Mouse (Mus musculus) heart, postnatal 0 days (tissue): ENCODE measurements around the gene Pdzd7. TPM values are rescaled to one million over a fixed set of nuclear protein-coding genes. Genes with fewer than 3 reads are reported as not detected.

Source experiments
- ATAC-seq: fragments of 200-750 bp; cut with Nextera tagmentation; 2 replicates; pipeline ENCODE4 v1.8.0; 2017; ENCODE audit warnings: low read depth, moderate number of reproducible peaks, moderate library complexity; ENCODE audit not compliant: insufficient read depth
- DNase-seq: peaks from one replicate; pipeline ENCODE4 v3.0.0-alpha.2; 2016; ENCODE audit warnings: low spot score
- H3K27ac ChIP-seq: fragments of 300-500 bp; sonication (generic); 2 replicates; pipeline ENCODE4 v1.5.1; 2014; ENCODE audit warnings: low read depth, mild to moderate bottlenecking
- H3K27me3 ChIP-seq: fragments of 300-500 bp; sonication (generic); 2 replicates; pipeline ENCODE4 v1.6.1; 2014; ENCODE audit warnings: low read length, mixed read lengths; ENCODE audit not compliant: control insufficient read depth, insufficient read depth
- H3K36me3 ChIP-seq: fragments of 300-500 bp; sonication (generic); replicated peaks from 2 replicates; pipeline ENCODE4 v1.6.1; 2014; ENCODE audit warnings: low read length, mixed read lengths; ENCODE audit not compliant: control insufficient read depth, insufficient read depth
- H3K4me1 ChIP-seq: fragments of 300-500 bp; sonication (generic); 2 replicates; pipeline ENCODE4 v1.6.1; 2014; ENCODE audit warnings: antibody characterized with exemption; ENCODE audit not compliant: control insufficient read depth, insufficient read depth
- H3K4me2 ChIP-seq: fragments of 300-500 bp; sonication (generic); 2 replicates; pipeline ENCODE4 v1.6.1; 2014; ENCODE audit warnings: low read depth, mild to moderate bottlenecking, low read length, moderate library complexity
- H3K4me3 ChIP-seq: fragments of 300-500 bp; sonication (generic); 2 replicates; pipeline ENCODE4 v1.5.1; 2014; ENCODE audit warnings: low read depth, low read length
- H3K9ac ChIP-seq: fragments of 300-500 bp; sonication (generic); replicated peaks from 2 replicates; pipeline ENCODE4 v1.6.1; 2014; ENCODE audit warnings: low read depth, low read length, mixed read lengths
- H3K9me3 ChIP-seq: fragments of 300-500 bp; sonication (generic); replicated peaks from 2 replicates; pipeline ENCODE4 v1.6.1; 2016; ENCODE audit warnings: low read length; ENCODE audit not compliant: control insufficient read depth
- CTCF ChIP-seq: IDR thresholded peaks from 2 replicates; pipeline ENCODE4 v1.5.1; 2016; ENCODE audit warnings: antibody characterized with exemption, control low read depth, low read depth
- EP300 ChIP-seq: IDR thresholded peaks from 2 replicates; pipeline ENCODE4 v1.6.1; 2016; ENCODE audit warnings: antibody characterized with exemption, low read depth
- WGBS: fragments of 180-500 bp; shearing (Covaris S2); extraction: QIAGEN DNeasy Blood & Tissue Kit; methylation state at CpG from one replicate; pipeline ENCODE4 v1.1.7; 2014; 5-methylcytosine and 5-hydroxymethylcytosine counted together
- polyA plus RNA-seq: library from polyadenylated mRNA; unstranded; fragments of >200 nt; fragmentation: Nextera tagmentation; extraction: Ambion mirVana; gene quantifications from 2 replicates; pipeline ENCODE4 v1.2.1, GENCODE M21; 2015
- total RNA-seq: library from RNA; depleted of rRNA; stranded (reverse); fragments of >200 nt; gene quantifications from 2 replicates; pipeline ENCODE4 v1.2.3, GENCODE M21; 2014; ENCODE audit warnings: low replicate concordance

Gene Pdzd7
- total and polyA plus RNA-seq, 2 experiments from 2014 or later, result 0.10 to 0.65 TPM

- Histone ChIP-seq H3K4me3 (no peak overlapping the region), H3K9me3 (no peaks in the 10 kb centered on the region), H3K27me3 (no peaks in the 10 kb centered on the region), H3K36me3 (no peaks in the 10 kb centered on the region), H3K9ac (no peak overlapping the region), H3K27ac (no peak overlapping the region), H3K4me1 (peaks cover 9% of the 10 kb centered on the region; the same call in 1 of the 2 replicates), H3K4me2 (no peak overlapping the region)
- TF ChIP-seq EP300, result no peak
- no peak for TF ChIP-seq CTCF
- ATAC-seq (no peak), DNase-seq (no peak)
- WGBS, result 58% methylated on average over 7 of the region's 7 CpGs
Measured at GRCm38 (mm10) chr19:44992712-44993111, 52.8 kb downstream of the Pdzd7 start.

- no peaks in the 10 kb centered on the region for H3K9me3 ChIP-seq
- H3K36me3 ChIP-seq, result no peaks in the 10 kb centered on the region
- no peak overlapping the region for H3K4me3 ChIP-seq
- ATAC-seq (no peak), DNase-seq (no peak)
- H3K4me1 ChIP-seq, result peaks cover 9% of the 10 kb centered on the region; the same call in 1 of the 2 replicates
- H3K9ac ChIP-seq, result no peak overlapping the region
- no peaks in the 10 kb centered on the region for H3K27me3 ChIP-seq
- H3K27ac ChIP-seq, result no peak overlapping the region
- TF ChIP-seq EP300 (no peak), CTCF (no peak)
- WGBS, result 38% methylated on average over 7 of the region's 7 CpGs
- no peak overlapping the region for H3K4me2 ChIP-seq
Measured at GRCm38 (mm10) chr19:44992246-44992645, 53.3 kb downstream of the Pdzd7 start.

- Histone ChIP-seq H3K9ac (no peak overlapping the region), H3K4me2 (no peak overlapping the region), H3K4me1 (peaks cover 9% of the 10 kb centered on the region; the same call in 1 of the 2 replicates), H3K9me3 (no peaks in the 10 kb centered on the region), H3K4me3 (no peak overlapping the region), H3K27me3 (no peaks in the 10 kb centered on the region), H3K36me3 (no peaks in the 10 kb centered on the region), H3K27ac (no peak overlapping the region)
- DNase-seq, result no peak
- no peak for ATAC-seq
- WGBS, result 90% methylated on average over 8 of the region's 8 CpGs
- TF ChIP-seq EP300 (no peak), CTCF (no peak)
Measured at GRCm38 (mm10) chr19:44991031-44991430, 54.5 kb downstream of the Pdzd7 start.

- 11% methylated on average over 22 of the region's 22 CpGs for WGBS
Measured at GRCm38 (mm10) chr19:44989567-44990495, 55.7 kb downstream of the Pdzd7 start.

GRCm38 (mm10) chr19:44988831-44989566 is 56.5 kb downstream of the Pdzd7 start, which contains the start of gene Sema4g:
Gene Sema4g (plus strand): TSS chr19:44989101.
- Histone ChIP-seq H3K27ac (no peak within 1 kb of the TSS), H3K4me3 (peak within 1 kb of the TSS; percentile 66), H3K4me1 (peaks cover 9% of the 10 kb centered on the region; the same call in 1 of the 2 replicates), H3K4me2 (peak within 1 kb of the TSS; percentile 99), H3K9ac (peak within 1 kb of the TSS; percentile 60), H3K27me3 (no peaks in the 10 kb centered on the region), H3K9me3 (no peaks in the 10 kb centered on the region), H3K36me3 (no peaks in the 10 kb centered on the region)
- peak; percentile 29 for TF ChIP-seq CTCF
- TF ChIP-seq EP300, result no peak
- ATAC-seq, result peak; percentile 21; the same call in 1 of the 2 replicates
- under 1% methylated on average over 41 of the region's 58 CpGs for WGBS
- DNase-seq, result no peak

More at GRCm38 (mm10) chr19:44989567-44990495, 55.7 kb downstream of the Pdzd7 start:
- Histone ChIP-seq H3K4me3 (peak overlapping the region; percentile 66), H3K27ac (no peak overlapping the region), H3K27me3 (no peaks in the 10 kb centered on the region), H3K4me1 (peaks cover 9% of the 10 kb centered on the region; the same call in 1 of the 2 replicates), H3K9ac (peak overlapping the region; percentile 60), H3K4me2 (peak overlapping the region; percentile 99), H3K36me3 (no peaks in the 10 kb centered on the region), H3K9me3 (no peaks in the 10 kb centered on the region)
- ATAC-seq, result no peak
- TF ChIP-seq CTCF (no peak), EP300 (no peak)
- DNase-seq, result no peak
